Mouse (Mus musculus) limb, embryonic 10.5 days (tissue): ENCODE results near the gene Atxn1l. TPM values are rescaled to one million over a fixed set of nuclear protein-coding genes. Genes with fewer than 3 reads are reported as not detected.
"Not testable (repeated sequence)": the region's sequence is repeated elsewhere in the genome, so short reads cannot be mapped to it uniquely, and the experiment has no call there.

Source experiments
- DNase-seq: peaks from one replicate; pipeline ENCODE4 v3.0.0-alpha.2; 2017; ENCODE audit warnings: low spot score
- H3K27ac ChIP-seq: fragments of 300-500 bp; sonication (generic); 2 replicates; pipeline ENCODE4 v1.5.1; 2016; ENCODE audit warnings: mild to moderate bottlenecking
- H3K27me3 ChIP-seq: fragments of 300-500 bp; sonication (generic); 2 replicates; pipeline ENCODE4 v1.6.1; 2016; ENCODE audit warnings: low read depth, mild to moderate bottlenecking; ENCODE audit not compliant: poor library complexity, severe bottlenecking
- H3K36me3 ChIP-seq: fragments of 300-500 bp; sonication (generic); 2 replicates; pipeline ENCODE4 v1.6.1; 2016; ENCODE audit warnings: mild to moderate bottlenecking, moderate library complexity
- H3K4me1 ChIP-seq: fragments of 300-500 bp; sonication (generic); 2 replicates; pipeline ENCODE4 v1.6.1; 2016
- H3K4me3 ChIP-seq: fragments of 300-500 bp; sonication (generic); 2 replicates; pipeline ENCODE4 v1.5.1; 2016; ENCODE audit warnings: mild to moderate bottlenecking, moderate library complexity
- H3K9me3 ChIP-seq: fragments of 300-500 bp; sonication (generic); replicated peaks from 2 replicates; pipeline ENCODE4 v1.6.1; 2016; ENCODE audit warnings: mild to moderate bottlenecking
- WGBS: fragments of 180-500 bp; shearing (Covaris S2); methylation state at CpG from one replicate; pipeline ENCODE4 v1.1.7; 2016; 5-methylcytosine and 5-hydroxymethylcytosine counted together
- polyA plus RNA-seq: library from polyadenylated mRNA; unstranded; fragments of >200 nt; fragmentation: Nextera tagmentation; extraction: Ambion mirVana; gene quantifications from 2 replicates; pipeline ENCODE4 v1.2.1, GENCODE M21; 2016

Gene Atxn1l
- polyA plus RNA-seq, 1 experiment from 2014 or later = 10.2 TPM

GRCm38 (mm10) chr8:109755554-109755953 is 18.0 kb upstream of the Atxn1l start:
- not testable (repeated sequence) for H3K4me1 ChIP-seq, H3K36me3 ChIP-seq, H3K27me3 ChIP-seq, H3K4me3 ChIP-seq, DNase-seq, H3K27ac ChIP-seq, H3K9me3 ChIP-seq
- 89% methylated on average over 4 of the region's 4 CpGs for WGBS

GRCm38 (mm10) chr8:109754696-109755095 is 17.2 kb upstream of the Atxn1l start:
- WGBS = 92% methylated on average over 8 of the region's 8 CpGs
- Histone ChIP-seq H3K9me3 (no peaks in the 10 kb centered on the region), H3K4me1 (no peaks in the 10 kb centered on the region), H3K27me3 (no peaks in the 10 kb centered on the region), H3K4me3 (no peak overlapping the region), H3K27ac (no peak overlapping the region), H3K36me3 (no peaks in the 10 kb centered on the region)
- no peak for DNase-seq

- Histone ChIP-seq H3K9me3 (no peaks in the 10 kb centered on the region), H3K27me3 (no peaks in the 10 kb centered on the region), H3K4me1 (no peaks in the 10 kb centered on the region), H3K27ac (no peak overlapping the region), H3K4me3 (no peak overlapping the region), H3K36me3 (no peaks in the 10 kb centered on the region)
- DNase-seq = no peak
- WGBS = 90% methylated on average over 20 of the region's 20 CpGs
Measured at GRCm38 (mm10) chr8:109751731-109752485, 14.4 kb upstream of the Atxn1l start.

DNA sequence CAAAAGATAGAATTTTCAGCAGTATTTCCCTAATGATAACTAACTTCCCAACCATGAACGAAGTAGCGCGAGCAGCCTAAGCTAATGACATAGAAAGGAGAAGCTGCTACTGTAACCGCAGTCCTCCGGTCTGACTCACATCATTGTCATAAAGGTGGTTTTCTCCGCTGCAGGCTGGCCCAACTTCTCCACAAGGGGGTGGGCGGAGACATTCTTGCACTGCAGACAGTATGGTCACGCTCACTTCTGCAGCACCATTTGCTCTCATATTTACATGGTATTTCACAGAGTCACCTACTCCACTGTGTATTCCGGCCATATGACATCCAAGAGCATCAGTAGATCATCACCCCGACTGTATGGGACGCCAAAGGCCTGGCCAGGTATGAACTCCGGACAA is 13.2 kb upstream of the Atxn1l start:
- 78% methylated on average over 12 of the region's 12 CpGs for WGBS
- no peak for DNase-seq
- Histone ChIP-seq H3K36me3 (no peaks in the 10 kb centered on the region), H3K4me1 (no peaks in the 10 kb centered on the region), H3K4me3 (no peak overlapping the region), H3K9me3 (no peaks in the 10 kb centered on the region), H3K27ac (no peak overlapping the region), H3K27me3 (no peaks in the 10 kb centered on the region)

- H3K27me3 ChIP-seq = no peaks in the 10 kb centered on the region
- 76% methylated on average over 5 of the region's 5 CpGs for WGBS
- H3K9me3 ChIP-seq = no peaks in the 10 kb centered on the region
- H3K36me3 ChIP-seq = no peaks in the 10 kb centered on the region
- no peak overlapping the region for H3K4me3 ChIP-seq
- H3K4me1 ChIP-seq = no peaks in the 10 kb centered on the region
- H3K27ac ChIP-seq = no peak overlapping the region
- DNase-seq = no peak
Measured at GRCm38 (mm10) chr8:109750274-109750673, 12.7 kb upstream of the Atxn1l start.

GRCm38 (mm10) chr8:109747468-109748199 is 10.1 kb upstream of the Atxn1l start:
- no peaks in the 10 kb centered on the region for H3K36me3 ChIP-seq
- no peak overlapping the region for H3K4me3 ChIP-seq
- no peak overlapping the region for H3K27ac ChIP-seq
- DNase-seq = no peak
- H3K27me3 ChIP-seq = no peaks in the 10 kb centered on the region
- H3K9me3 ChIP-seq = no peaks in the 10 kb centered on the region
- WGBS = 91% methylated on average over 12 of the region's 12 CpGs
- no peaks in the 10 kb centered on the region for H3K4me1 ChIP-seq

DNA sequence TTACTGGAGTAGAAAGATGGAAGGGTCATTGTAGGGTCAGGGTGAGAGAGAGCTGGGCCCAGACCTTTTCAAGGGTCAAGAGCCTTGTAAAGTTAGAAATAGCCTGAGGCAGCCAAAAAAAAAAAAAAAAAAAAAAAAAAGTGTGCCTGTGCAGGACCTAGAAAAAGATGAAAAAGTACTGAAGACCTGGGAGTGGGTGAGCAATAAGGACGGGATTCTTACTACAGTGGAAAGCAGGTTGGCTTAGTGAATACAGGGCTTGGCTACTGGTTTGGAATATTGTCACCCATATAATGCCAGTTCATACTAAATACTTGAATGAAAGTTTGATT is 476 bp upstream of the Atxn1l start:
- no peak for DNase-seq
- H3K4me1 ChIP-seq = peaks cover 14% of the 10 kb centered on the region
- peak overlapping the region; percentile 93 for H3K27ac ChIP-seq
- WGBS = 90% methylated on average over 1 of the region's 1 CpGs
- peak overlapping the region; percentile 83 for H3K4me3 ChIP-seq
- no peaks in the 10 kb centered on the region for H3K27me3 ChIP-seq
- H3K9me3 ChIP-seq = no peaks in the 10 kb centered on the region
- peaks cover 19% of the 10 kb centered on the region for H3K36me3 ChIP-seq

- H3K9me3 ChIP-seq = no peaks in the 10 kb centered on the region
- peaks cover 14% of the 10 kb centered on the region for H3K4me1 ChIP-seq
- 13% methylated on average over 8 of the region's 8 CpGs for WGBS
- no peaks in the 10 kb centered on the region for H3K27me3 ChIP-seq
- DNase-seq = peak; percentile 35
- peak overlapping the region; percentile 83 for H3K4me3 ChIP-seq
- peak overlapping the region; percentile 93 for H3K27ac ChIP-seq
- H3K36me3 ChIP-seq = peaks cover 31% of the 10 kb centered on the region
Measured at GRCm38 (mm10) chr8:109736819-109737218, 720 bp downstream of the Atxn1l start.

GRCm38 (mm10) chr8:109734018-109734417 is 3.5 kb downstream of the Atxn1l start:
- Histone ChIP-seq H3K27ac (no peak overlapping the region), H3K4me1 (peaks cover 14% of the 10 kb centered on the region), H3K36me3 (peaks cover 58% of the 10 kb centered on the region), H3K9me3 (no peaks in the 10 kb centered on the region), H3K4me3 (no peak overlapping the region), H3K27me3 (no peaks in the 10 kb centered on the region)
- no peak for DNase-seq
- WGBS = 92% methylated on average over 3 of the region's 3 CpGs

GRCm38 (mm10) chr8:109731012-109731411 is 6.5 kb downstream of the Atxn1l start:
- Histone ChIP-seq H3K27ac (no peak overlapping the region), H3K4me3 (no peak overlapping the region), H3K4me1 (peaks cover 2% of the 10 kb centered on the region; the same call in 1 of the 2 replicates), H3K9me3 (no peaks in the 10 kb centered on the region), H3K36me3 (peaks cover 88% of the 10 kb centered on the region), H3K27me3 (no peaks in the 10 kb centered on the region)
- 80% methylated on average over 3 of the region's 3 CpGs for WGBS
- DNase-seq = no peak

DNA sequence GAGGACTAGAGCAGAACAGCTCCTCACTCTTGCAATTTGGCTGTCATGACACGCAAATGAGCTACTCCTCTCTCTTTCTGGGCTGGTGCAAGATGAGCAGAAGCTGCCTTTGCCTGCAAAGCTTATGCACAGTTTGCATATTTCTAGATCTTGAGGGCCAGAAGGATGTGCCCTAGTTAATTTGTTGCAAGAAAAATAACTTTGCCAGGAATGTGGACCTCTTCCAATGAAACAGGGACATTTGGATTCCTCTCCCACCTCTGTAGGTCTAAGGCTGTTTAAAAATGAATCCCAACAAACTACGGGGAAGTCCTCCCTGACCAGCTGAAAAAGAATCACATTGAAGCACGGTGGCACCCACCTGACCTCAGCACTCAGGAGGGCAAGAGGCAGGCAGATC is 12.4 kb downstream of the Atxn1l start:
- Histone ChIP-seq H3K27me3 (no peaks in the 10 kb centered on the region), H3K4me1 (no peaks in the 10 kb centered on the region), H3K36me3 (peaks cover 99% of the 10 kb centered on the region), H3K27ac (no peak overlapping the region), H3K4me3 (no peak overlapping the region), H3K9me3 (no peaks in the 10 kb centered on the region)
- no peak for DNase-seq
- WGBS = 90% methylated on average over 3 of the region's 3 CpGs

DNA sequence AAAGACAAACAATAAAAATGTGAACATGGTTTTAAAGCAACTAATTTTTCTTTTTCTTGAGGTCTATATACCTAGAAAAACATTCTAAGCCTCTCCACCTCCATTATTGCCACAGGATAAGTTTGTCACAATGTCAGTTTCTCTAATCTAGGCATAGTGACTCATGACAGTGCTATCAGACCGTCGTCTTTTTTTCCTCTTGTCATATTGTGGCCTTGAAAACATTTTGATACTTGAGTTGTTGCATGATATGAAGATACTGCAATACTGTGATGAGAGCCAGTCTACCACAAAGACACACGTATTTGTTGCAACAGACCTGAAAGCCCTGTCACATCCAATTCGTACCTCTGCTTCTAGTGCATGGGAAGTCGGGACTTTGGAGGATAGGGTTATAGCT is 22.6 kb downstream of the Atxn1l start:
- H3K4me1 ChIP-seq = no peaks in the 10 kb centered on the region

DNA sequence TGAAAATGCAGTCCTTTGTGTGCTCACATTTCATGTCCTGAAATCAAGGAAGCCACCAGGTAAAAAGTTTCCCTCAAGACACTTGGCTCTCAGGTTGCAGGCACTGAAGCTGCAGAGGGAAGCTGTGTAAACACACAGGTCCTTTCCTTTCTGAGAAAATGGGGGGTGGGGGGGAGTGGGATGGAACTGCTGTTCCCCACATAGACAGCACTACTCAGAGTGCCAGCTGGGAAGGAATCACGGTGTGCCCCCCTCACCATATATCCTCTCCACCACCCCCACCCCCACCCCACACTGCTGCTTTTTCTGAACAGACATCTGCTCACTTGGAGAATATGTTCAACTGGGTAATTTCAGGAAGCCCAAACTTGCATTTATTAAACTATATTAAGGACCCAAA is 25.0 kb downstream of the Atxn1l start:
- no peak for DNase-seq
- H3K4me1 ChIP-seq = no peaks in the 10 kb centered on the region; the same call in 1 of the 2 replicates
- peaks cover 100% of the 10 kb centered on the region for H3K36me3 ChIP-seq

More for the DNA sequence above, 22.6 kb downstream of the Atxn1l start:
- no peak overlapping the region for H3K27ac ChIP-seq
- H3K36me3 ChIP-seq = peaks cover 100% of the 10 kb centered on the region
- no peak for DNase-seq
- no peaks in the 10 kb centered on the region for H3K9me3 ChIP-seq
- no peak overlapping the region for H3K4me3 ChIP-seq
- no peaks in the 10 kb centered on the region for H3K27me3 ChIP-seq
- WGBS = 95% methylated on average over 5 of the region's 5 CpGs

More for the DNA sequence above, 25.0 kb downstream of the Atxn1l start:
- 94% methylated on average over 1 of the region's 1 CpGs for WGBS
- no peak overlapping the region for H3K27ac ChIP-seq
- no peaks in the 10 kb centered on the region for H3K9me3 ChIP-seq
- no peak overlapping the region for H3K4me3 ChIP-seq
- H3K27me3 ChIP-seq = no peaks in the 10 kb centered on the region
